9 mouse cellular contexts compared by ENCODE assay signal in the genomic region with DNA sequence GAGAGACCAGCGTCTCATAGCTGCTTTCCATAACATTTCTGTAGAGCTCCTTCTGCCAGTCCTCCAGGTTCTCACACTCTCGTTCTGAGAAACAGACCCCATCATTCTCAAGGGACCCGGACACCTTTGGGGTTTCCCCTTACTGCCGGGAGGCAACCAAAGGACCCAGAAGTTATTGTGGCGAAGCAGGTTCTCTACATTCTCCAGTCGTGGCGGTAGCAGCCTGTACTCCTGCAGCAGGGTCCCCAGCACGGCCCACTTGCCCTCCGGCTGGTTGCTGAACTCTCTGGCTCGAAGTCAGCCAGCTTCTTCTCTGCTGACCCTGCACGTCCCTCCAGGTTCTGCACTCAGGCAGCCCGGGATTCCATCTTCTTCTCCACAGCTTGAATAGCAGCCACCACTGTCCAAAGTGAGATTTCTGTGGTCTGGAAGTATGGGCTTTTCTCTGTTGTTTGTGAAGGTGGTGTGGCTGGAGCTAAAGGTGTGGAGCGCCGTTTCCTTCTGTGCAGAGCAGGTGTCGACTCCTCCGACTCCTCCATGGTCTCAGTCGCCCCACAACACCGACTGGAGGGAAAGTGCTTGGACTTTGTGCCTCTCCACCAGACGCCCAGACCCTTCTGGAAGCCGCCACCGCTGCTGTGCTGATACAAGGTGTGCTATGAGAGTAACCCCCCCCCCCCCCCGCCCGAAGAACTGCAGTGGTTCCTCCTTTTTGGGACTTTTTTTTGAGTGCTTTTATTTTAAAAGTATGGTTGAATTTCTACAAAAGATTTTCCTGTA.
"Had no signal": no experiment of that assay in that cellular context is flagged by ENCODE, and none has a peak within 500 bp of the region (broad histone marks: within the 10 kb centered on the region; RNA-seq: fewer than 3 reads in every experiment).

No protein-coding gene starts in this region.

- H3K27ac ChIP-seq: limb, embryonic 12.5 days; liver, embryonic 13.5 days; neural tube, embryonic 12.5 days; stomach, postnatal 0 days had no signal

- H3K4me2 ChIP-seq: limb, embryonic 12.5 days; liver, embryonic 13.5 days; neural tube, embryonic 12.5 days had no signal

- H3K36me3 ChIP-seq: limb, embryonic 12.5 days; liver, embryonic 13.5 days; neural tube, embryonic 12.5 days had no signal

- H3K9me3 ChIP-seq: limb, embryonic 12.5 days; liver, embryonic 13.5 days; neural tube, embryonic 12.5 days had no signal

- H3K27me3 ChIP-seq: limb, embryonic 12.5 days; liver, embryonic 13.5 days; neural tube, embryonic 12.5 days had no signal

- DNase-seq: layer of hippocampus, postnatal 36 days; liver; liver, embryonic 13.5 days; liver, postnatal 0 days; midbrain, embryonic 14.5 days; thymus, postnatal 14 days had no signal

- H3K4me3 ChIP-seq: limb, embryonic 12.5 days; liver, embryonic 13.5 days; neural tube, embryonic 12.5 days had no signal

- H3K9ac ChIP-seq: limb, embryonic 12.5 days; liver, embryonic 13.5 days; liver, postnatal 0 days; neural tube, embryonic 12.5 days had no signal
